Mouse (Mus musculus): ENCODE measurements around the gene Rmnd5a.

DNA sequence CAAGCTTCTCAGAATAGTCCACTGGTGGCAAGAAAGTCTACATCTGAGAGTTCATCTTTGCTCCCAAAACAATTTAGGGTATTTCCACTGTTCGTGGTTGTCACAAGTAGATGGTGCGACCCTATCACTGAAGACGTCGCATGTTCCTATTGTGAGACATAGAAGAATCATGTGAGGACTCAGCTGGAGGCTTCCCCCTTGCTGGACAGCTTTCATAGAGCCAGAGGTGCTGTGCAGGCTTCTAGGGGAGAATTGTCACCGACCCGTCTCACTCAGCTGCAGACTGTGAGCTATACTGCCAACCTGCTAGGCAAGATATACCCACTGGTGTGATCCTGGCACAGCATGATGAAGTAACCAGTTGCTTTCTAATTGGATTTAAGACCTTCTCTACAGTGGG, 88.2 kb downstream of the Rmnd5a start:
- TF ChIP-seq CTCF (IDR thresholded peaks at IDR 0.05; ENCODE audit: extremely low read depth, insufficient read depth, low read length) (no peak), POLR2A (IDR thresholded peaks at IDR 0.05; ENCODE audit: extremely low read depth, insufficient read depth, low read length) (no peak)
